Mouse (Mus musculus) heart, embryonic 14.5 days (tissue): ENCODE measurements around the gene Fzd4. TPM values are rescaled to one million over a fixed set of nuclear protein-coding genes. Genes with fewer than 3 reads are reported as not detected.

Experiments used
- ATAC-seq: fragments of 200-750 bp; cut with Nextera tagmentation; 2 replicates; pipeline ENCODE4 v1.8.0; 2017; ENCODE audit warnings: low read depth, moderate TSS enrichment; ENCODE audit not compliant: insufficient number of reproducible peaks, insufficient read depth, low FRiP score
- H3K27ac ChIP-seq, 2 experiments: fragments of 200-500 bp in 1 of 2; fragments of 300-500 bp in 1 of 2; sonication (generic) in 1 of 2; replicated peaks in 1 of 2; 2 replicates each; pipeline ENCODE4 v1.5.1; 2012 to 2014; ENCODE audit warnings: low read depth in 2 of 2, low read length in 2 of 2, control low read depth in 1 of 2, mild to moderate bottlenecking in 1 of 2, mixed read lengths in 1 of 2; ENCODE audit not compliant: control insufficient read depth in 1 of 2, insufficient read depth in 1 of 2
- H3K27me3 ChIP-seq: fragments of 300-500 bp; sonication (generic); 2 replicates; pipeline ENCODE4 v1.6.1; 2014; ENCODE audit warnings: mild to moderate bottlenecking, low read length, control low read depth; ENCODE audit not compliant: control insufficient read depth, insufficient read depth
- H3K36me3 ChIP-seq: fragments of 300-500 bp; sonication (generic); 2 replicates; pipeline ENCODE4 v1.6.1; 2014; ENCODE audit warnings: mild to moderate bottlenecking, control low read depth, low read length, mixed read lengths; ENCODE audit not compliant: control insufficient read depth, insufficient read depth
- H3K4me1 ChIP-seq, 2 experiments: fragments of 200-500 bp in 1 of 2; fragments of 300-500 bp in 1 of 2; sonication (generic) in 1 of 2; 2 replicates each; pipeline ENCODE4 v1.6.1; 2012 to 2014; ENCODE audit warnings: low read length in 2 of 2, control low read depth in 1 of 2, mixed read lengths in 1 of 2; ENCODE audit not compliant: control insufficient read depth in 2 of 2, insufficient read depth in 2 of 2
- H3K4me2 ChIP-seq: fragments of 300-500 bp; sonication (generic); 2 replicates; pipeline ENCODE4 v1.6.1; 2014; ENCODE audit warnings: mild to moderate bottlenecking, low read length
- H3K4me3 ChIP-seq, 2 experiments: fragments of 200-500 bp in 1 of 2; fragments of 300-500 bp in 1 of 2; sonication (generic) in 1 of 2; 2 replicates each; pipeline ENCODE4 v1.5.1; 2012 to 2014; ENCODE audit warnings: low read length in 2 of 2, mild to moderate bottlenecking in 2 of 2, control low read depth in 1 of 2, low read depth in 1 of 2, moderate library complexity in 1 of 2; ENCODE audit not compliant: control insufficient read depth in 1 of 2, insufficient read depth in 1 of 2
- H3K9ac ChIP-seq: fragments of 300-500 bp; sonication (generic); 2 replicates; pipeline ENCODE4 v1.6.1; 2014; ENCODE audit warnings: mild to moderate bottlenecking, low read length
- H3K9me3 ChIP-seq: fragments of 300-500 bp; sonication (generic); 2 replicates; pipeline ENCODE4 v1.6.1; 2016; ENCODE audit warnings: low read length, control low read depth; ENCODE audit not compliant: control insufficient read depth
- WGBS: fragments of 180-500 bp; shearing (Covaris S2); extraction: QIAGEN DNeasy Blood & Tissue Kit; methylation state at CpG from one replicate; pipeline ENCODE4 v1.1.7; 2014; 5-methylcytosine and 5-hydroxymethylcytosine counted together
- polyA plus RNA-seq: library from polyadenylated mRNA; unstranded; fragments of >200 nt; fragmentation: Nextera tagmentation; extraction: Ambion mirVana; gene quantifications from 2 replicates; pipeline ENCODE4 v1.2.1, GENCODE M21; 2014

The Fzd4 gene
- polyA plus RNA-seq, 1 experiment from 2014 or later: 13.2 TPM

GRCm38 (mm10) chr7:89370917-89371316 lies 33.2 kb upstream of the Fzd4 start:
- no peak overlapping the region for H3K27ac ChIP-seq
- H3K9ac ChIP-seq: no peak overlapping the region
- no peak for ATAC-seq
- H3K9me3 ChIP-seq: no peaks in the 10 kb centered on the region
- H3K27me3 ChIP-seq: no peaks in the 10 kb centered on the region
- H3K4me1 ChIP-seq: peaks cover 10 to 25% of the 10 kb centered on the region in 2 experiments
- H3K4me3 ChIP-seq: no peak overlapping the region
- no peaks in the 10 kb centered on the region for H3K36me3 ChIP-seq
- 0% methylated on average over 1 of the region's 1 CpGs for WGBS
- no peak overlapping the region for H3K4me2 ChIP-seq

DNA sequence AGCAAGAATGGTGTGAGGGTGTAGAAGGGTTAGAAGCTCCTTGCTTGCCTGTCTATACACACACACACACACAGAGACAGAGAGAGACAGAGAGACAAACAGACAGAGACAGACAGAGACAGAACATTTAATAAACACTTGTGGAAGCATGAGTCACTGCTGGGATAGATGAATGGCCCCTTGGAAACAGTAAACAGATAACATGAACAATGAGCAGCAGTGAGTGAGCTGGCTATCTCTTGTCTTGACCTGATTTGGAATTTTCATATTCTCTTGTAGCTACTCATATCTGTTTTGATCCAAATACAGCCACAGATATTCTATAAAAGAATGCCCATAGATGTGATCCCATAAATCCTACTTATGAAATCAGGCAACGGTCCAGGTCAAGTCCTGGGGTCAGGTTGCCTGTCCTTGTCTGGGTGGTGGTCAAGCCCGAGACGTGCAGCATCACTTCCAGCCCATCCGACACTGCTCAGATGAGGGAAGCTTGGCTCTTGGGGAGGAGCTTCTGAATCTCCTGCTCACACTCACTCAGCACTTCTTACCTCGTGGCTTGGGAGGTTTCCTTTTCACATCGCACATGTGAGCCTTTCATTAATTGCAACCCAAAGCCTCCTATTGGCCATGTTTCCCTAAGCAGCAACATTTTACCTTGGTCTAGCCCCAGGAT lies 32.4 kb upstream of the Fzd4 start:
- Histone ChIP-seq H3K4me1 (peaks cover 10 to 20% of the 10 kb centered on the region in 2 experiments), H3K4me2 (no peak overlapping the region), H3K27me3 (no peaks in the 10 kb centered on the region), H3K9ac (no peak overlapping the region), H3K9me3 (no peaks in the 10 kb centered on the region), H3K4me3 (no peak overlapping the region), H3K27ac (no peak overlapping the region; a peak in 1 of 4 replicates), H3K36me3 (no peaks in the 10 kb centered on the region)
- 24% methylated on average over 6 of the region's 6 CpGs for WGBS
- ATAC-seq: no peak

GRCm38 (mm10) chr7:89380935-89381705 lies 23.0 kb upstream of the Fzd4 start:
- H3K27ac ChIP-seq: peak overlapping the region; percentile 9 to 34; a peak in 1 of 4 replicates
- 48% methylated on average over 7 of the region's 7 CpGs for WGBS
- H3K9me3 ChIP-seq: no peaks in the 10 kb centered on the region
- ATAC-seq: no peak
- H3K4me1 ChIP-seq: peaks cover 0 to 4% of the 10 kb centered on the region in 2 experiments; a peak in 1 of 4 replicates
- H3K4me3 ChIP-seq: no peak overlapping the region
- H3K9ac ChIP-seq: no peak overlapping the region
- no peaks in the 10 kb centered on the region for H3K36me3 ChIP-seq
- H3K27me3 ChIP-seq: no peaks in the 10 kb centered on the region
- no peak overlapping the region for H3K4me2 ChIP-seq

DNA sequence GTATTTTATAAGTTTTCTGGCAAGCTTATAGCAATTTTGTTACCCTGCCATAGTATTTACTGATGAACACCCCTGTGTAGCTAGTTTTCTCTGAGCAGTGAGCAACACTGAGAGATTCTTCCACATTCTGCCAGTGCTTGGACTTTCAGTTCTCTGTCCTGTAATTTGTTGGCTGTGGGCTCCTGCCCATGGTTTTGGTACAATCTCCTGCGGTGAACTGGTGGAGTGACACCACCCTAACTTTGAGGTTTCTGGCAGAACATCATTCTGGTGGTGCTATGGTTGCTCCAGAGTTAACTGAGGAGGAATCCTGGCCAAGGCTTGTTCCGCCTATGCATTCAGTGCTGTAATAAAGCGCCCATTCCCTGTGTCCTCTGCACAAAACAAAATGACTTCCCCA lies 21.3 kb upstream of the Fzd4 start:
- no peak for ATAC-seq
- no peaks in the 10 kb centered on the region for H3K27me3 ChIP-seq
- H3K4me1 ChIP-seq: peaks cover 4 to 5% of the 10 kb centered on the region in 2 experiments; a peak in 3 of 4 replicates
- 90% methylated on average over 3 of the region's 3 CpGs for WGBS
- H3K4me3 ChIP-seq: no peak overlapping the region
- no peak overlapping the region for H3K9ac ChIP-seq
- no peaks in the 10 kb centered on the region for H3K9me3 ChIP-seq
- no peak overlapping the region for H3K4me2 ChIP-seq
- H3K27ac ChIP-seq: no peak overlapping the region
- no peaks in the 10 kb centered on the region for H3K36me3 ChIP-seq

GRCm38 (mm10) chr7:89388981-89389380 lies 15.2 kb upstream of the Fzd4 start:
- Histone ChIP-seq H3K9ac (no peak overlapping the region), H3K4me2 (no peak overlapping the region), H3K4me1 (peaks cover 7 to 12% of the 10 kb centered on the region in 2 experiments), H3K36me3 (no peaks in the 10 kb centered on the region), H3K9me3 (no peaks in the 10 kb centered on the region), H3K27me3 (no peaks in the 10 kb centered on the region), H3K27ac (no peak overlapping the region), H3K4me3 (no peak overlapping the region)
- no peak for ATAC-seq
- 76% methylated on average over 3 of the region's 3 CpGs for WGBS

DNA sequence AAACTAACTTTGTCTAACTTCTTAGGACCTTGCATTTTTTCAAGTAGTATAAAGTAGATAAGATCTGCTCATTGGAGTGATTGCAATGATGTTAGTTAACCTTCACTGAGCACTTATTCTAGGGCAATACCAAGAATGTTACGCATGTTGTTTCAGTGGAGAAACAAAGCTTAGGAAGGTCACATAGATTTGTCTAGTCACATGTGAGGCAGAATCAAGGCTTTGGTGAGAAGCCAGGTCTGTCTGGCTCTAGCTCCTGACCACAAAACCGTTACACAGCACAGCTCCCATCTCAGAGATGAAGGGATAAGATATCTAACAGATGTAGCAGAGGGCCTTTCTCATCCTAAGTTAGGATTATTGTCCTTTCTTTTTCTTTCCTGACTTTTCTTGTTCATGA lies 13.5 kb upstream of the Fzd4 start:
- WGBS: 72% methylated on average over 2 of the region's 2 CpGs
- ATAC-seq: no peak

DNA sequence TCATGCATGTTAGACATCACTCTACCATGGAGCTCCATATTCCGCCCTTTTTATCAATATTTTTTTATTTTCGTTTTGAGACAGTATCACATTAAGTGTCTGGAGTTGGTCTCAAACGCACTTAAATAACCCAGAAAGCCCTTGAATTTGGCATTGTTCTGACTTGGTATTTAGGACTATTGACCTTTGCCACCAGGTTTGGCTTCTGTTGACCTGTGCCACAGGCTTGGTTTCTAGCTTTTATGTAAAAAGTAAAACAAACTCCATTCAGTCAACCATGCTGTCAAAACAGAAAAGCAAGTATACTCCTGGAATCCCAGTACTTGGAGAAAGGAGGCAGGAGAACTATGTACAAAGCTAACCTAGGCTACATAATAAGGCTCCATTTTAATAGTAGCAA lies 12.9 kb upstream of the Fzd4 start:
- WGBS: 94% methylated on average over 3 of the region's 3 CpGs
- no peak for ATAC-seq
- Histone ChIP-seq H3K27me3 (no peaks in the 10 kb centered on the region), H3K4me1 (peaks cover 7 to 8% of the 10 kb centered on the region in 2 experiments), H3K27ac (no peak overlapping the region), H3K9me3 (no peaks in the 10 kb centered on the region), H3K4me3 (no peak overlapping the region), H3K4me2 (no peak overlapping the region), H3K36me3 (no peaks in the 10 kb centered on the region), H3K9ac (no peak overlapping the region)

More for the DNA sequence above, 13.5 kb upstream of the Fzd4 start:
- Histone ChIP-seq H3K27ac (no peak overlapping the region), H3K4me1 (peaks cover 7 to 11% of the 10 kb centered on the region in 2 experiments), H3K4me2 (no peak overlapping the region), H3K9me3 (no peaks in the 10 kb centered on the region), H3K9ac (no peak overlapping the region), H3K27me3 (no peaks in the 10 kb centered on the region), H3K36me3 (no peaks in the 10 kb centered on the region), H3K4me3 (no peak overlapping the region)
